Mouse (Mus musculus) hindbrain, embryonic 13.5 days (tissue): ENCODE data around the gene Clic4. TPM values are rescaled to one million over a fixed set of nuclear protein-coding genes. Genes with fewer than 3 reads are reported as not detected.

Source experiments
- ATAC-seq: fragments of 200-750 bp; cut with Nextera tagmentation; 2 replicates; pipeline ENCODE4 v1.8.0; 2017; ENCODE audit warnings: moderate TSS enrichment; ENCODE audit not compliant: low FRiP score
- H3K27ac ChIP-seq: fragments of 300-500 bp; sonication (generic); 2 replicates; pipeline ENCODE4 v1.5.1; 2015; ENCODE audit warnings: inconsistent platforms, mild to moderate bottlenecking, moderate library complexity
- H3K27me3 ChIP-seq: fragments of 300-500 bp; sonication (generic); 2 replicates; pipeline ENCODE4 v1.6.1; 2015; ENCODE audit warnings: mild to moderate bottlenecking, inconsistent platforms
- H3K36me3 ChIP-seq: fragments of 300-500 bp; sonication (generic); 2 replicates; pipeline ENCODE4 v1.6.1; 2015; ENCODE audit warnings: mild to moderate bottlenecking, inconsistent platforms
- H3K4me1 ChIP-seq: fragments of 300-500 bp; sonication (generic); replicated peaks from 2 replicates; pipeline ENCODE4 v1.6.1; 2015; ENCODE audit warnings: inconsistent platforms
- H3K4me2 ChIP-seq: fragments of 300-500 bp; sonication (generic); 2 replicates; pipeline ENCODE4 v1.6.1; 2015; ENCODE audit warnings: inconsistent platforms, mild to moderate bottlenecking, moderate library complexity
- H3K4me3 ChIP-seq: fragments of 300-500 bp; sonication (generic); 2 replicates; pipeline ENCODE4 v1.5.1; 2015; ENCODE audit warnings: mild to moderate bottlenecking, inconsistent platforms
- H3K9ac ChIP-seq: fragments of 300-500 bp; sonication (generic); 2 replicates; pipeline ENCODE4 v1.6.1; 2015; ENCODE audit warnings: mild to moderate bottlenecking, inconsistent platforms
- H3K9me3 ChIP-seq: fragments of 300-500 bp; sonication (generic); 2 replicates; pipeline ENCODE4 v1.6.1; 2016; ENCODE audit warnings: inconsistent platforms
- WGBS: fragments of 180-500 bp; shearing (Covaris S2); methylation state at CpG from one replicate; pipeline ENCODE4 v1.1.7; 2015; 5-methylcytosine and 5-hydroxymethylcytosine counted together
- polyA plus RNA-seq: library from polyadenylated mRNA; unstranded; fragments of >200 nt; fragmentation: Nextera tagmentation; extraction: Ambion mirVana; gene quantifications from 2 replicates; pipeline ENCODE4 v1.2.1, GENCODE M21; 2015

Gene Clic4
- polyA plus RNA-seq, 1 experiment from 2014 or later: 84.7 TPM

DNA sequence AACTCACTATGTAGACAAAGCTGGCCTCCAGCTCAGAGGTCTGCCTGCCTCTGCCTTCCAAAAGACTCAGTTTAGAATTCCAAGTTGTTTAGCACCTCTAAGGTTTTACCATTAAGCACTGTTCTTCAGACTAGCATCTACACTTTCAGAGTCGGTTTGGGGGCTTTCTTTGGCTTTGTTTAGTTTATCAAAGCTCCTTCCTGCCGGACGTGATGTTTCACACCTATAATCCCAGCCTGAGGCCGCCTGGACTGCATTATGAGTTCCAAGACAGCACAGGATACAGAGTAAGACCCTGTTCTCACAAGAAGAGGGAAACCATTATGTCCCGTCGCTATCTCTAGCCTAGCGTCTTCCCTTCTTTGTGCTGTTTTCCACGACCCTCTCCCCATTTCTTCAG, 2.1 kb downstream of the Clic4 start:
- Histone ChIP-seq H3K9me3 (no peaks in the 10 kb centered on the region), H3K9ac (peak overlapping the region; percentile 94), H3K4me3 (peak overlapping the region; percentile 81), H3K27me3 (peaks cover 18% of the 10 kb centered on the region), H3K4me1 (peaks cover 65% of the 10 kb centered on the region), H3K36me3 (no peaks in the 10 kb centered on the region), H3K4me2 (peak overlapping the region; percentile 80), H3K27ac (no peak overlapping the region)
- ATAC-seq: no peak
- 59% methylated on average over 8 of the region's 8 CpGs for WGBS

DNA sequence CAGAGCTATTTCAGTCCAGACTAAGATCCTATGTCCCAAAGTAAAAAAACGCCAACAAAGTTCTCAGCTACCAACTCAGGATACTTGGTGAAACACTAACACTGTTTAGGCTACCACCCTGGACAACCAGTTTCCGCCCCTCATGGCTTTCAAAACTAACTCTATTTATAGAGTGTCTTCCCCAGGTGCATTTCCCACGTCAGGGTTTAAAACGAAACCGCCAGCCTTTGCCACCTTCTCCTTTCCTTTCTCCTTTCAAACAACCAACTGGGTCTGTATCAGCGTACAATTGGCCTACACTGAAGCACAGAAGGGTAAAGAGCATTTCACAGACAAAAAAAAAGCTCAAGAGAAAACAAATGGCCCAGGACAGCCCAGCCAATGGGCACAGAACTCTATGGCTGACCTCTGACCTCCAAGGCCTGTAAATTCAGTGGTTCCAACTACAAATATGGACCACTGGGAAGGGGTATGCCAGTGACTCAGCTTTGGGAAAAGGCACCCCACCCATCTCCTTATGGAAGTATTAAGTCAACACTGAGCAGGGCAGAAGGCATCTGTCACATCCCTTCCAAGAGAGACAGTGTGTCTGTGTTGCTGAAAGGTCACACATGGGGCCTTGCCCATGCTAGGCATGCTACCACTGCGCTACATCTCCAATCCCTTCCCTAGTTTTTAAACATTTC, 2.8 kb downstream of the Clic4 start:
- H3K27ac ChIP-seq: no peak overlapping the region
- peak overlapping the region; percentile 80 for H3K4me2 ChIP-seq
- H3K4me3 ChIP-seq: peak overlapping the region; percentile 6
- 68% methylated on average over 7 of the region's 7 CpGs for WGBS
- H3K9me3 ChIP-seq: no peaks in the 10 kb centered on the region
- peaks cover 12% of the 10 kb centered on the region for H3K27me3 ChIP-seq
- no peak for ATAC-seq
- H3K36me3 ChIP-seq: no peaks in the 10 kb centered on the region
- H3K9ac ChIP-seq: no peak overlapping the region
- peaks cover 70% of the 10 kb centered on the region for H3K4me1 ChIP-seq

DNA sequence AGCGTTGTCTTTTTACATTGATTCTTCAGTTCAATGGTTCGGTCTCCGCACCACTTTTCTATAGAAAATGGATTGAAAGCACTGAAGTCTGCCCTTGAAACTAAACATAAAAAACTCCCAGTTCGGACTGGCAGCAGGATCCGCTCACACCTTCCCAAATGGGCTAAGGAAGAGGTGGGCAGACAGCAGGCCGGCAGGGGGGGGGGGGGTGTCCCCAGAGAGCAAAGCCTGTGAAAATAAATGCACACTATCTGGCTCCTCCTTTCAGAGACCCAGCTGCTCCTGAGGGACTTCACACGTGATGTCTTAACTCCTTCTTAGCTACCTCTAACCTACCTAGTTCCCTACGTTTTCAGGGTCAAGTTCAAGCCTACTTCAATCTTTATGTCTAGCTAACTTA, 5.1 kb downstream of the Clic4 start:
- H3K36me3 ChIP-seq: 0 out of 2 replicates have a peak, but pooled peaks cover under 1% of the 10 kb centered on the region
- H3K4me1 ChIP-seq: peaks cover 61% of the 10 kb centered on the region
- H3K27ac ChIP-seq: peak overlapping the region; percentile 58
- H3K9me3 ChIP-seq: no peaks in the 10 kb centered on the region
- no peak for ATAC-seq
- no peaks in the 10 kb centered on the region for H3K27me3 ChIP-seq
- WGBS: 35% methylated on average over 8 of the region's 8 CpGs
- peak overlapping the region; percentile 53; the same call in 1 of the 2 replicates for H3K9ac ChIP-seq
- H3K4me2 ChIP-seq: peak overlapping the region; percentile 31
- H3K4me3 ChIP-seq: no peak overlapping the region

DNA sequence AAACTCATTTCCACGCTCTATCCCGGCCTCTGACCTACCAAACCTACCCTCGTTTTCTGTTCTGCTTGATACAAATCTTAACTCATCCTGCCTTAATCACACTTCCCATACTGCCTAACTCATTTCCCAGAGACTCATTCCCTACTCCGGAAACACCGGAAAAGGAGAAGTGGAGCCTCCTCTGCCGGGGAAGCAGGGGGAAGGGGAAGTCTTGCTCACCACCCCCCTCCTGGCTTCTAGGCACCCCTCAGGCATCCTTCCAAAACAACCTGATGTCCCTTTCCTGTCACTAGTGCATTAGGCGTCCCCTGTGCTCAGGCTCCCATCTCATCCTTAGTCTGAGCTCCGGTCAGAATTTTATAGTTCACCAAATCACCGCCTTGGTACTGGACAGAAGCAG, 5.6 kb downstream of the Clic4 start:
- whole genome bisulfite sequencing: 75% methylated on average over 9 of the region's 9 CpGs
- no peaks in the 10 kb centered on the region for H3K27me3 ChIP-seq
- H3K4me2 ChIP-seq: peak overlapping the region; percentile 31
- H3K36me3 ChIP-seq: peaks cover 6% of the 10 kb centered on the region; the same call in 1 of the 2 replicates
- peaks cover 61% of the 10 kb centered on the region for H3K4me1 ChIP-seq
- no peak overlapping the region for H3K4me3 ChIP-seq
- peak overlapping the region; percentile 53 for H3K9ac ChIP-seq
- no peak for ATAC-seq
- H3K27ac ChIP-seq: peak overlapping the region; percentile 58
- H3K9me3 ChIP-seq: no peaks in the 10 kb centered on the region

DNA sequence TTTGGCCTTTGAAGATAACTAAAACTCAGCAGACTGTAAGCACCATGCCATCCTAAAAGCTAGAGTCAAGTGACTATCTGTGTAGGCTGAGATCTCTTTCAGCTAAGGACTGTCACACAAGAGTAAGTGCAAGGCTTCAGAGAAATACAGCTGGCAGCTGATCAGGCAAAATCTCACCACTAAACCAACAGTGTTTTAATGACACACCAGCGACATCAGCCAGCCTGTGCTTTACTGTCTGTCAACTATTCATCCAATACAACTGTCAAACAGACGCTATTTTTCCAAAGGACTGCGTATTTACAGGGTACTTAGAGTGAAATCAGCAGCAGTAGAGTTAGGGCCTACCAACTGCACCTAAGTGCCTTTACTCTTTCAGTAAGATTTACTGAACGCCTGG, 12.2 kb downstream of the Clic4 start:
- peaks cover 18% of the 10 kb centered on the region; the same call in 1 of the 2 replicates for H3K36me3 ChIP-seq
- no peak overlapping the region for H3K9ac ChIP-seq
- H3K4me2 ChIP-seq: no peak overlapping the region
- H3K4me1 ChIP-seq: peaks cover 31% of the 10 kb centered on the region
- H3K4me3 ChIP-seq: no peak overlapping the region
- H3K27me3 ChIP-seq: no peaks in the 10 kb centered on the region
- no peak for ATAC-seq
- H3K9me3 ChIP-seq: no peaks in the 10 kb centered on the region
- no peak overlapping the region for H3K27ac ChIP-seq
- 79% methylated on average over 4 of the region's 4 CpGs for WGBS

DNA sequence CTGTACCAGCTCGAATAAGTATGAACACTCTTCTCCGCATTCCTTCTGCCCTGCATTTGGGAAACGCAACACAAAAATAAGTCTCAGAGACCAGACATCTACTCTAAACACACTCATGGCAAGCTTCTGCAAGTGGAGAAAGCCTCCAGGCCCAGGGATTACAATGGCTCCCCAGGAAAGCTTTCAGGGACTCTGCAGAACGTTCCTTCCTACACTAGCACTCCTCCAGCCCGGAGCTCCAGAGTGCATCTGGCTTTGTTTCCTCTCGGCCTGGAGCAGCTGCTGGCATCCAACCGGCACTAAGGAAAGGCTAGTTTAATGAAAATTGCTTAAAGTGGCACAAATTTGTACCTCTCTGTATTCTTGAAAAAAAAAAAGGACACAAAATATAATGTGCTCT, 14.1 kb downstream of the Clic4 start:
- H3K4me1 ChIP-seq: peaks cover 34% of the 10 kb centered on the region
- ATAC-seq: no peak

DNA sequence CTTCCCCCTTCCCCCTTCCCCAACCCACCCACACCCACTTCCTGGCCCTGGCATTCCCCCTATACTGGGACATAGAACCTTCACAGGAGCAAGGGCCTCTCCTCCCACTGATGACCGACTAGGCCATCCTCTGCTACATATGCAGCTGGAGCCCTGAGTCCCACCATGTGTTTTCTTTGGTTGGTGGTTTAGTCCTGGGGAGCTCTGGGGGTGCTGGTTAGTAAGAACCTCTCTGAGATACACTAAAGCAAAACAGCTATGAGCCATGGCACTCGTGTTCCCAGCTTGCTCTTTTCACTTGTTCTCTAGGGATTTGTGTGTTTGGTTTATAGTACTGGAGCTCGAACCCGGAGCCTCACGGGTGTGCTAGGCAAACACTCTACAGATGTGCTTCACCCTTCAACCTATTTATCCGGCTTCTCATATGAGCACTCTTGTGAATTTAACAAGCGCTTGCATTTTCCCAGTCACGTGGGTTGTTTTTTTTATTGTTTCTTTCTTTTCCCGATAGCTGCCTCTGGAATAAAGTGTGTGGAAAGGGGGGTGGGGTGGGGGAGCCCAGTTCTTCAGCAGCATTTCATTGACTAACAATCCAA, 14.6 kb downstream of the Clic4 start:
- Histone ChIP-seq H3K27me3 (no peaks in the 10 kb centered on the region), H3K4me1 (peaks cover 34% of the 10 kb centered on the region), H3K4me2 (0 out of 2 replicates have a peak overlapping the region, but pooled peaks have one; percentile 17), H3K36me3 (peaks cover 18% of the 10 kb centered on the region; the same call in 1 of the 2 replicates), H3K9me3 (no peaks in the 10 kb centered on the region), H3K9ac (peak overlapping the region; percentile 65), H3K4me3 (no peak overlapping the region), H3K27ac (peak overlapping the region; percentile 82)
- no peak for ATAC-seq
- WGBS: 56% methylated on average over 9 of the region's 9 CpGs

More for the DNA sequence above, 14.1 kb downstream of the Clic4 start:
- H3K9me3 ChIP-seq: no peaks in the 10 kb centered on the region
- H3K27me3 ChIP-seq: no peaks in the 10 kb centered on the region
- H3K36me3 ChIP-seq: peaks cover 18% of the 10 kb centered on the region; the same call in 1 of the 2 replicates
- no peak overlapping the region for H3K4me3 ChIP-seq
- peak overlapping the region; percentile 82 for H3K27ac ChIP-seq
- H3K9ac ChIP-seq: peak overlapping the region; percentile 65
- 0 out of 2 replicates have a peak overlapping the region, but pooled peaks have one; percentile 17 for H3K4me2 ChIP-seq
- 32% methylated on average over 7 of the region's 7 CpGs for WGBS

DNA sequence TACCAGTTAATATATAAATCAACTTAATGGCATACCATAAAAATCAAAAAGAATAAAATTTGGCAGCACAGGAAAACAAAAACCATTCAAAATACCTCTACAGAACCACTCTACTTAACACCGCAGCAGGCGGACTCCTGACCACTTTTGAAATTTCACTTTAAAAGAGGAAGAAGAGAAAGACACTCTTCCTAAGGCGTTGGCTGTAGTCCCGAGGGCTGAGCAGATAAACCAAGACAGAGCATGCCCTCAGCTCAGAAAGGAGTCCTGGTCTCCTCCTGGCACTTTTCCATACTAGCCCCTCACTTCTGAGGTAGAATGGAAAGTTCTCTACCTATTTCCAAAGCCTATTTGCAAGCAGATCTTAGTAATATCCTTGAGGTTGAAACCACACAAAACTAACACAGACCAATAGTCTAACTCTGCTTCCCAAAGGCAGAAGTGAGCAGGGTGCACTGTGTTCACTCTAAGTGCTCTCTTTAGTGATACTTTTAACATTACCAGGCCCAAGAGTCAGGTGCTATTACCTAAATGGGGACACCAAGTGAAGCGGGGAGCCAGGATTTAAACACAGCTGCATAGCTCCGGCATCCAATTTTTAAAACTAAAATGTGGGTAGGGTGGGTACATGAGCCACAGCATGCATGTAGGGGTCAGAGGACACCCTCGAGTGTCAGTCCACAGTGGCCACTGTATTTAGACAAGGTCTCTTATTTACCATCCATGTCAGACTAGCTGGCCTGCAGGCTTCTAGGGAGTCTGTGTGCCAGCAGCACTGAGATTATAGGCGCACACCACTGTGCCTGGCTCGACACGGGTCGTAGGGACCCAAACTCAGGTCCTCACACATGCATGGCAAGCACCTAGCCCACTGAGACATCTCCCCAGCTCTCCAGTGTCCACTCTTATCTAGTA, 15.8 kb downstream of the Clic4 start:
- 93% methylated on average over 11 of the region's 11 CpGs for WGBS
- Histone ChIP-seq H3K4me1 (peaks cover 34% of the 10 kb centered on the region), H3K9me3 (no peaks in the 10 kb centered on the region)

DNA sequence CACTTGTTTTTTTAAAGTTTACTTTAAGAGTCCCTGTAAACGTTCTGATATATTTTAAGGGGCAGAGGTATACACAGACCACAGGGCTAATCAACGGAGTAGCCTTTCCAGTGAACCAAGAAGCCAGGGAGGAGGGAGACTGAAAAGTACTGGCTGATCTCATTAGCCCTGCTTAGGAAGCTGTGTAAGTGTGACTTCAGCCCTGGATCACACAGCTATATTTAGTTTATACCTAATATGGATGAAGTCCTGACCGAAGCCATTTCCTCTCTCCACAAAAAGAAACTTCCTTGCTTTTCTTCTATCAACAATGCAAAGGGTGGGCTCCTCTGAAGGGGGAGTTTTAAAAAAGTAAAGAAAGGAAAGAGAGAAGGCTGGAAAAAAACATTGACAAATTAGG, 17.8 kb downstream of the Clic4 start:
- 64% methylated on average over 3 of the region's 3 CpGs for WGBS
- H3K27me3 ChIP-seq: no peaks in the 10 kb centered on the region
- H3K36me3 ChIP-seq: no peaks in the 10 kb centered on the region
- no peak overlapping the region for H3K9ac ChIP-seq
- no peak overlapping the region for H3K4me3 ChIP-seq
- no peak for ATAC-seq
- H3K9me3 ChIP-seq: no peaks in the 10 kb centered on the region
- no peak overlapping the region for H3K4me2 ChIP-seq
- H3K4me1 ChIP-seq: peaks cover 26% of the 10 kb centered on the region
- H3K27ac ChIP-seq: peak overlapping the region; percentile 62; the same call in 1 of the 2 replicates

More for the DNA sequence above, 15.8 kb downstream of the Clic4 start:
- no peak for ATAC-seq
- no peaks in the 10 kb centered on the region for H3K27me3 ChIP-seq
- no peak overlapping the region for H3K4me2 ChIP-seq
- H3K27ac ChIP-seq: no peak overlapping the region
- H3K9ac ChIP-seq: no peak overlapping the region
- H3K36me3 ChIP-seq: peaks cover 10% of the 10 kb centered on the region; the same call in 1 of the 2 replicates
- no peak overlapping the region for H3K4me3 ChIP-seq

DNA sequence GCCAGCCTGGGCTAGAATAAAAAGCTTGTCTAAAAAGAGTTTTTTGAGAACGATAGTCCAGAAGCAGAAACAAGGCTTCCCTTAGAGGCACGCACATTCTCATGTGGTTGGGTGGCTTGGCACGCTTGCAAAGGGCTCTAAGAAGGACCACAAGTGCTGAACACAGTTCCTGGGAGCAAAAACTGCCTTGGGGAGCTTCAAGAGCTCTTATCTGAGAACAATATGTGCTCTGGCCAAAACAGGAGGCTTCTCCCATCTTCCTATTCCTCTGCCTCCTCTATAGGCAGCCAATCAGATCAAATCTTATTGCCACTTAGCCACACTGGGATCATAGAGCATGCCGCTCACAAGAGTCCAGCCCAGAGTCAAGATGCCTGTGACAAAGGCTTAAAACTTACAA, 18.3 kb downstream of the Clic4 start:
- Histone ChIP-seq H3K4me3 (no peak overlapping the region), H3K9ac (no peak overlapping the region), H3K4me2 (no peak overlapping the region), H3K4me1 (peaks cover 24% of the 10 kb centered on the region), H3K36me3 (no peaks in the 10 kb centered on the region), H3K27ac (peak overlapping the region; percentile 62; the same call in 1 of the 2 replicates), H3K27me3 (no peaks in the 10 kb centered on the region), H3K9me3 (no peaks in the 10 kb centered on the region)
- 89% methylated on average over 4 of the region's 4 CpGs for WGBS
- ATAC-seq: no peak

DNA sequence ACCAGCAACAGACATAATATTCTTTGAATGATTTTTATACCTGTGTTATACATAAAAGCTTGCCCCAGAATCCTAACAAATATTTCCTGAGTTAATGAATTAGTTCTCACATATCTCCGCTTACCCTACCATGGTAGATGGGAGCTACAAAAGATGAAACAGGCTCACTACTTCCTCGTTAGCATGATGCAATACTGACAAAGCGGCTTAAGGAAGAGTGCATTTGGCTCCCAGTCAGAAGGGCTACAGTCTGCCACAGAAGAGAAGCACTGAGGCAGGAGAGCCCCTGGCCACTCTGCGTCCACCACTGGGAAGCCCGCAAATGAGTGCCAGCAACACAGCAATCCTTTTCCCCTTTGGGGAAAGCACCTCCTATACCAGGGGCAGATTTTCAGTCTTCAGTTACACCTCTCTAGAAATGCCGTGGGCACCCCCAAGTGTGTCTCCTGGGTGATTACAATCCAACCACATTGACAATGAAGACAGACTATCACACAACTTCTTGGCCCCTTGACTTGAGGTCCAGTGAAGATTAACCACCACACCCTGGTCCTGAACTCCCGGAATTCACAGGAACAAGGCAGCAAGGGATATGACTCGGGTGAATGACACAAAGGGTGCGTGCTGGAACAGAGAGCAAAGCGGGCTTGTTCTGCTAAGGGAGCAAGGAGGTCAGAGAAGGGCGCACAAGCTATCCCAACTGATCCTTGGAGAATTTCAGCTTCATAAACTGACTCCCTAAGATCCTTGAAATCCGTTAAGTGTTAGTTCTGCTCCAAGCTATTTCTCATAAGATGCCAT, 19.2 kb downstream of the Clic4 start:
- Histone ChIP-seq H3K4me1 (peaks cover 16% of the 10 kb centered on the region), H3K9ac (no peak overlapping the region), H3K27ac (no peak overlapping the region), H3K9me3 (0 out of 2 replicates have a peak, but pooled peaks cover 3% of the 10 kb centered on the region), H3K27me3 (no peaks in the 10 kb centered on the region), H3K4me2 (no peak overlapping the region), H3K36me3 (no peaks in the 10 kb centered on the region), H3K4me3 (no peak overlapping the region)
- no peak for ATAC-seq
- WGBS: 90% methylated on average over 12 of the region's 12 CpGs
